Mouse (Mus musculus) hindbrain, embryonic 16.5 days (tissue): ENCODE measurements at regions not wholly inside any gene's neighbourhood (a gene's known extent, or its start where the extent isn't known, plus 50 kb on each side); places are given as distances from the start of the nearest gene placed in this dataset.
"Not testable (repeated sequence)": the region's sequence is repeated elsewhere in the genome, so short reads cannot be mapped to it uniquely, and the experiment has no call there.

Experiments
- ATAC-seq: fragments of 200-750 bp; cut with Nextera tagmentation; 2 replicates; pipeline ENCODE4 v1.8.0; 2017; ENCODE audit warnings: moderate TSS enrichment, moderate library complexity
- H3K27ac ChIP-seq: fragments of 300-500 bp; sonication (generic); 2 replicates; pipeline ENCODE4 v1.5.1; 2014; ENCODE audit warnings: low read depth, mild to moderate bottlenecking, control low read depth, low read length, moderate library complexity
- H3K27me3 ChIP-seq: fragments of 300-500 bp; sonication (generic); replicated peaks from 2 replicates; pipeline ENCODE4 v1.6.1; 2014; ENCODE audit warnings: low read length; ENCODE audit not compliant: control insufficient read depth, insufficient read depth
- H3K36me3 ChIP-seq: fragments of 300-500 bp; sonication (generic); 2 replicates; pipeline ENCODE4 v1.6.1; 2014; ENCODE audit warnings: mild to moderate bottlenecking, low read length, moderate library complexity, mixed read lengths; ENCODE audit not compliant: control insufficient read depth, insufficient read depth
- H3K4me1 ChIP-seq: fragments of 300-500 bp; sonication (generic); 2 replicates; pipeline ENCODE4 v1.6.1; 2014; ENCODE audit warnings: low read depth, low read length; ENCODE audit not compliant: control insufficient read depth, insufficient read depth
- H3K4me2 ChIP-seq: fragments of 300-500 bp; sonication (generic); 2 replicates; pipeline ENCODE4 v1.6.1; 2014; ENCODE audit warnings: mild to moderate bottlenecking, low read length, control low read depth, moderate library complexity
- H3K4me3 ChIP-seq: fragments of 300-500 bp; sonication (generic); 2 replicates; pipeline ENCODE4 v1.5.1; 2014; ENCODE audit warnings: mild to moderate bottlenecking, low read length, control low read depth, moderate library complexity
- H3K9ac ChIP-seq: fragments of 300-500 bp; sonication (generic); 2 replicates; pipeline ENCODE4 v1.6.1; 2014; ENCODE audit warnings: low read depth, mild to moderate bottlenecking, control low read depth, low read length, moderate library complexity
- H3K9me3 ChIP-seq: fragments of 300-500 bp; sonication (generic); 2 replicates; pipeline ENCODE4 v1.6.1; 2014; ENCODE audit warnings: mild to moderate bottlenecking, low read length, moderate library complexity; ENCODE audit not compliant: control insufficient read depth
- WGBS: fragments of 180-500 bp; shearing (Covaris S2); extraction: QIAGEN DNeasy Blood & Tissue Kit; methylation state at CpG from one replicate; pipeline ENCODE4 v1.1.7; 2014; 5-methylcytosine and 5-hydroxymethylcytosine counted together

- 66% methylated on average over 3 of the region's 3 CpGs for WGBS
- H3K9me3 ChIP-seq = no peaks in the 10 kb centered on the region
- H3K4me2 ChIP-seq = no peak overlapping the region
- H3K9ac ChIP-seq = no peak overlapping the region
- no peak for ATAC-seq
- H3K27me3 ChIP-seq = no peaks in the 10 kb centered on the region
- no peak overlapping the region for H3K4me3 ChIP-seq
- peaks cover 9% of the 10 kb centered on the region for H3K4me1 ChIP-seq
- no peaks in the 10 kb centered on the region for H3K36me3 ChIP-seq
- no peak overlapping the region for H3K27ac ChIP-seq
These were observed 108.8 kb upstream of the A430005L14Rik start for GRCm38 (mm10) chr4:153848274-153848673.

DNA sequence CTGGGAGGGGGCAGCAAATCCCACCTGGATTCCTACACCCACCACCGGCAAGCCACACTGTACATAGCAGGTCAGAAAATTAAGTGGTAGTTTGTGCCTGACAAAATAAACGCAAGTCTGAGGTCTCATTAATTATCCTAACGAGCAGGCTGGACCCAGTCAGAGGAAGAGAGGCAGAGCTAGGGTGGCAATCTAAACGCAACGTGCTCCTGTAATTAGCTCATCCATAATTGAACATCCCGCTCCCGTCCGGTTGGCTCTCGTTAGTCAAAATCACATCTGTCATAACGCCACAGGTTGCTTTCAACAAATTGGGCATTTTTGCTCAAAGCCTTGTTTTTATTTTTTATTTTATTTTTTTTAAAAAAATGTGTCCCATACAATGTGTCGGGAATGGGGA, 106.9 kb upstream of the A430005L14Rik start:
- no peak for ATAC-seq
- 50% methylated on average over 11 of the region's 11 CpGs for WGBS
- H3K4me1 ChIP-seq = peaks cover 23% of the 10 kb centered on the region

GRCm38 (mm10) chr4:153854084-153854747, 102.8 kb upstream of the A430005L14Rik start:
- H3K27me3 ChIP-seq = no peaks in the 10 kb centered on the region
- H3K4me3 ChIP-seq = no peak overlapping the region
- no peaks in the 10 kb centered on the region for H3K9me3 ChIP-seq
- no peaks in the 10 kb centered on the region for H3K36me3 ChIP-seq
- no peak overlapping the region for H3K9ac ChIP-seq
- peaks cover 23% of the 10 kb centered on the region for H3K4me1 ChIP-seq
- H3K27ac ChIP-seq = peak overlapping the region; percentile 46; the same call in 1 of the 2 replicates
- peak; percentile 89 for ATAC-seq
- WGBS = 30% methylated on average over 9 of the region's 9 CpGs
- H3K4me2 ChIP-seq = no peak overlapping the region

More for the DNA sequence above, 106.9 kb upstream of the A430005L14Rik start:
- Histone ChIP-seq H3K27ac (no peak overlapping the region), H3K9ac (no peak overlapping the region), H3K4me3 (no peak overlapping the region), H3K9me3 (no peaks in the 10 kb centered on the region), H3K27me3 (no peaks in the 10 kb centered on the region), H3K36me3 (no peaks in the 10 kb centered on the region), H3K4me2 (no peak overlapping the region)

DNA sequence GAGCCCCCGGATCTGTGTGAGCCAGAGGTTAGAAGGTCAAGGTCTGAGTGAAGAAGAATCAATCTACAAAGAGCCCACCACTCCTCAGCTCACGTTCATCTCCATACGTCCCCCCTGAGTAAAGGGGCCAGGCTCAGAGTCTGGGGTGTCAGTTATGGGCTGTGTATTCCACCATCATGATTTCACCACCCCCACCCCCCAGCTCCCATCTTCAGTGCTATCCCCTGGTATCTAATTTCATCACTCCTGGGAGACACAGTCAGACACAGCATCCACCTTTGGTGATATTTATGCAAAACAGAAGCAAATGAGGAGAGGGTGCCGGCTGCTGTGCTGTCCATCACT, 102.3 kb upstream of the A430005L14Rik start:
- Histone ChIP-seq H3K4me3 (no peak overlapping the region), H3K9me3 (no peaks in the 10 kb centered on the region), H3K27ac (no peak overlapping the region), H3K4me1 (peaks cover 18% of the 10 kb centered on the region), H3K4me2 (no peak overlapping the region), H3K9ac (no peak overlapping the region), H3K36me3 (no peaks in the 10 kb centered on the region), H3K27me3 (no peaks in the 10 kb centered on the region)
- 21% methylated on average over 4 of the region's 4 CpGs for WGBS
- peak; percentile 37 for ATAC-seq

GRCm38 (mm10) chr4:153861420-153861819, 95.6 kb upstream of the A430005L14Rik start:
- Histone ChIP-seq H3K9me3 (no peaks in the 10 kb centered on the region), H3K9ac (no peak overlapping the region), H3K4me3 (no peak overlapping the region), H3K36me3 (no peaks in the 10 kb centered on the region), H3K27ac (no peak overlapping the region), H3K27me3 (no peaks in the 10 kb centered on the region; the same call in 1 of the 2 replicates), H3K4me2 (no peak overlapping the region), H3K4me1 (no peaks in the 10 kb centered on the region)
- ATAC-seq = no peak
- 59% methylated on average over 8 of the region's 8 CpGs for WGBS

DNA sequence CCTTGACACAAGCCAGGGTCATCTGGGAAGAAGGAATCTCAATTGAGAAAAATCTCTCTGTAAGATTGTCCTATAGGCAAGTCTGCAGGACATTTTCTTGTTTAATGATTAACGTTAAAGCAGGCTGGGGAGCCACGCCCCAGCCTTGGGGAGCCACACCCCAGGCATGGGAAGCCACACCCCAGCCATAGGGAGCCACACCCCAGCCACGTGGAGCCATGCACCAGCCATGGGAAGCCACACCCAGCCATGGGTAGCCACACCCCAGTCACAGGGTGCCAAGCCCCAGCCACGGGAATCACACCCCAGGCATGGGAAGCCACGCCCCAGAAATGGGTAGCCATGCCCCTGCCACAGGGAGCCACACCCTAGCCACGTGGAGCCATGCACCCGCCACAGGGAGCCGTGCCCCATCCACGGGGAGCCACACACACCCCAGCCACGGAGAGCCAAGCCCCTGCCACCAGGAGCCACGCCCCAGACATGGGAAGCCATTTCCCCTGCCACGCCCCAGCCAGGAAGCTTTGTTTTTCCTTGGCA, 94.8 kb upstream of the A430005L14Rik start:
- no peaks in the 10 kb centered on the region for H3K4me1 ChIP-seq
- H3K9ac ChIP-seq = no peak overlapping the region
- WGBS = 76% methylated on average over 12 of the region's 12 CpGs
- no peak for ATAC-seq
- no peaks in the 10 kb centered on the region; the same call in 1 of the 2 replicates for H3K27me3 ChIP-seq
- H3K9me3 ChIP-seq = no peaks in the 10 kb centered on the region
- no peaks in the 10 kb centered on the region for H3K36me3 ChIP-seq
- H3K4me2 ChIP-seq = no peak overlapping the region
- H3K27ac ChIP-seq = no peak overlapping the region
- no peak overlapping the region for H3K4me3 ChIP-seq

DNA sequence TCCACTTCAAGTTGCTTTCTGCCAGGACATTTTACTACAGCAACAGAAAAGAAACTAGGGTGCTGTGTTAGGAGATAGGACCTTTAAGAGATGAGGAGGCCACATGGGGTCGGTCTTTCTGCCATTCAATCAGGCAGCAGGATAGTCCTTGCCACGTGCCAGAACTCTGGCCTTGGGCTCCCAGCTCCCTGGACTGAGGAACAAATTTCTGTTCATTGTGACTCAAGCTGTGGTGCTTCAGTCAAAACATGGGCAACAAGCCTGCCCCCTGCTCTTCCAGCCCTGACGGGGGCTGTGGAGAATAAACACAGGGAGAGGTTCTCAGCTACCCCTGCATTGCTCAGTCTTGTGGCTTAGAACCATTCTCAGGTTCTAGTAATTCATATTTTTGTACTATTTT, 84.7 kb upstream of the A430005L14Rik start:
- no peaks in the 10 kb centered on the region for H3K36me3 ChIP-seq
- H3K4me3 ChIP-seq = no peak overlapping the region
- H3K27me3 ChIP-seq = no peaks in the 10 kb centered on the region
- no peaks in the 10 kb centered on the region for H3K4me1 ChIP-seq
- WGBS = 78% methylated on average over 3 of the region's 3 CpGs
- no peak overlapping the region for H3K4me2 ChIP-seq
- no peak for ATAC-seq
- no peak overlapping the region for H3K27ac ChIP-seq
- H3K9me3 ChIP-seq = no peaks in the 10 kb centered on the region
- no peak overlapping the region for H3K9ac ChIP-seq

- H3K9me3 ChIP-seq, H3K36me3 ChIP-seq, H3K4me1 ChIP-seq, H3K4me2 ChIP-seq, H3K4me3 ChIP-seq, H3K9ac ChIP-seq, H3K27ac ChIP-seq, ATAC-seq, H3K27me3 ChIP-seq: not testable (repeated sequence)
- WGBS = 93% methylated on average over 1 of the region's 1 CpGs
These were observed 82.0 kb upstream of the A430005L14Rik start for GRCm38 (mm10) chr4:153875036-153875435.

GRCm38 (mm10) chr4:153876954-153877642, 79.9 kb upstream of the A430005L14Rik start:
- no peaks in the 10 kb centered on the region for H3K27me3 ChIP-seq
- no peaks in the 10 kb centered on the region for H3K9me3 ChIP-seq
- no peaks in the 10 kb centered on the region for H3K36me3 ChIP-seq
- WGBS = 77% methylated on average over 7 of the region's 7 CpGs
- H3K9ac ChIP-seq = no peak overlapping the region
- no peak overlapping the region for H3K27ac ChIP-seq
- H3K4me3 ChIP-seq = no peak overlapping the region
- no peak for ATAC-seq
- no peaks in the 10 kb centered on the region for H3K4me1 ChIP-seq
- H3K4me2 ChIP-seq = no peak overlapping the region
